Mouse (Mus musculus) frontal cortex, postnatal 36 days (tissue): ENCODE data around the gene Ppip5k2.

Experiments
- DNase-seq, 2 experiments: peaks; one replicate each; pipeline ENCODE4 v3.0.0; 2022; ENCODE audit warnings: low spot score in 2 of 2

Gene Ppip5k2

DNA sequence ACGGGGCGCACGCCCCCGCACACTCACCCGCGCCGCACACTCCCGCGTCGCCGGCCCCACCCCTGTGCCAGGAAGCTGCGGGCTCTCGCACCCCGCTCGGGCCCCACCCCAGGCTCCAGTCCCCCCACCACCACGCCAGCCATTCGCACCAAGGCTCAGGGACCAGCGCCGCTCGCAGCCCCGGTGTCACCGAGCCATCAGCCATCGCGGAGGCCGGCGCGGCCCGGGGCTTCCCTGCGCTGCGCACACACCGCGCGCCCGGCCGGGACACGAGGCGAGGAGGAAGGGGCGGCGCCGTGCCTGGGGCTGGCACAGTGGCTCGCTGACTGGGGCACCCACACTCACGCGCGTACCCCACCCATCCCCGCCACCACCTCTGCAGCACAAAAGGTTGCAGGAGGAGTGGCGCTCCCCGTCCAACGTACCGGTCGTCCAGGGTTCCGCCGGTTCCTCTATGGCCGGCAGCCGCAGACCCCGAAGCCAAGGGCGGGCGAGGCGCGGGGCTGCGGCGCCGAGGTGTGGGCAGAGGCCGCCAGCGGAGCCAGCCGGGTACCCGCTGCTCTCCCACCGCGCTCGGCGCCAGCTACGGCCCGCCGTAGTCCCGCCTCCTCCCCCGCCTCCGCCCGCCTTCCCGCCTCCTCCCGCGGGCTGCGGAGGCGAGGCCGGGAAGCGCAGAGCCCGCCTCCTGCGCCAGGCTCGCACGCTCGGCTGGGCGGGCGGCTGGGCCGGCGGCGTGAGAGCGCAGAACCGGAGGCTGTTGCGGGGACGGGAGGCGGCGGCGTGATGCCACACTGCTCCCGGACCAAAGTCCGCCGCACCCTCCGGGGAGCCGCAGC lies 108.6 kb downstream of the Ppip5k2 start, which contains the start of gene D1Ertd622e:
D1Ertd622e (minus strand) TSS at position 669 of the 836 bp plus-strand sequence.
- peak; percentile 80 to 82 for DNase-seq

DNA sequence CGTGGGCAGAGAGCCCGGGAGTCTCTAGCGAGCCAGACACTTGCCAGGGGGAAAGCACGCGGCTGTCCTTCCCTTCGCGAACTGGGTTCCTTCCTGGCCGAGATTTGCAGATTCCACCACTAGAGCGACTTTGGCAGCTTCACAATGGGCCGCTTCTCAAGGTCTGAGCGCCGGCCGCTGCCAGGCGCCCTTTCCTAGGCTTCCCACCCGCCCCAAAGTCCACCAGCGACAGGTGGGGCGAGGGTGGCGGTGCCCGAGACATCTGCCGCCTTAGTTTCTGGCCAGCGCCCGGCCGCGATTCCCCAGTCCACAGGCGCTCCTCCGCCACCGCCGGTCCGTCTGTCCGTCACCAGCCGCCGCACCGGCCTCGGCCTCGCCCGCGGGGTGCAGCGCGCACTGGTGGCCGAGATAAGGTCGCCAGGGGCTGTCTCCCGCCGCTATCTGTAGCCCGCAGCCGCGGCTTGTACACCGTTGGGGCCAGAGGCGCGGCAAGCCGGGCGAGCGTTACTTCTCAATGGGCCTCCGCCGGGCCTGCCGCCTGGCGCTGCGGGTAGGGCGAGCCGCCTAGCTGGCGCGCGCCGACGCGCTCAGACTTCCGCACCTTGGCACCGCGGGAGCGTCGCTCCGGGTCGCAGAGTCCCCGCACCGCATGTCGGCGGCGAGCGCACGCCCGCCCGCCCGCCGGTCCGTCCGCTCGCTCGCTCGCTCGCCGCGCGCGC lies 109.4 kb downstream of the Ppip5k2 start:
- peak; percentile 77 to 82 for DNase-seq

GRCm38 (mm10) chr1:97659405-97659804 lies 110.8 kb downstream of the Ppip5k2 start:
- no peak for DNase-seq

- no peak for DNase-seq
Observed at GRCm38 (mm10) chr1:97657786-97658185, 112.4 kb downstream of the Ppip5k2 start.

DNA sequence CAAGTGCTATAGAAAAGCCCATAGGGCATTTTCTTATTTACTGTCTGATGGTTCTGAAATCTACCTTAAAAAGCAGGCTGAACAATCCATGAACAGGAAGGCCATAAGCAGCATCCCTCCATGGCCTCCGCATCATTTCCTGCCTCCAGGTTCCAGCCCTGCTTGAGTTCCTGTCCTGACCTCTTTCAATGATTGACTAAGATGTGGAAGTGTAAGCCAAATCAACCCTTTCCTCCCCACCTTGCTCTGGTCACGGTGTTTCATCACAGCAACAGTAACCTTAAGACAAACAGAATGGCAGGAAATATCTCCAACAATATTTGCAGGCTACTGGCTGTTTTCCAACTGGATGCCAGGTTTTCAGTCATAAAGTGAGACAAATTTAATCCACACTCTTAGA lies 113.0 kb downstream of the Ppip5k2 start:
- no peak for DNase-seq
